In the genomic region with DNA sequence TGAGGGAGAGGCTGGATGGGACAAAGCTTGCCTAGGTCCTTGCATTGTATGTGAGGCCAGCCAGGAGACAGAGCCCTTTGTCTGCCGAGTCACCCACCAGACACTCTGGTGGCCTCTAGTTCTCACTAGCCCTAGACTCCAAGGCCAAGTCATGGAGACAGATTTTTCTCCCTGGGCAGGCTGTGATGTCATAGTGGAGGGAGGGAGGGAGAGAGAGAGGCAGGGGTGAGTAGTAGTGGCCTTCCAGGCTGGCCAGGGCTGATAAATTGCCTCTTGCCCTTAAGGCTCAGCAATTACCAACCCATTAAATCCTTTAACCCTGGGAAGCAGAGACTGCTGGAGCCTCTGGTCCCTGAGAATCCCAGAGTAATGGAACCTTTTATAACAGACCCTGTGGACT, we compare ENCODE assay signal across 13 mouse cellular contexts. TPM values are rescaled to one million over a fixed set of nuclear protein-coding genes. Genes with fewer than 3 reads are reported as not detected.
DNase-seq lines count a peak whose midpoint lies in the region; ATAC-seq and TF ChIP-seq lines count a peak whose summit lies in the region.
"Had no signal": no experiment of that assay in that cellular context is flagged by ENCODE, and none has a peak within 500 bp of the region (broad histone marks: within the 10 kb centered on the region; RNA-seq: fewer than 3 reads in every experiment).

No protein-coding gene starts in this region.

- no peak for TF ChIP-seq CTCF in testis, adult 2 months (IDR thresholded peaks at IDR 0.05; ENCODE audit: control insufficient read depth, insufficient read depth, insufficient replicate concordance, low read depth, low read length)

- DNase-seq in forebrain, embryonic 10.5 days (ENCODE audit: extremely low spot score, low spot score) = no peak
- no peak for DNase-seq in testis, postnatal 10 days (ENCODE audit: low spot score)
- DNase-seq in forelimb bud, embryonic 11.5 days (ENCODE audit: low read depth, low spot score) = peak; percentile 62
- DNase-seq in kidney, postnatal 25 days = no peak
- DNase-seq in liver = no peak
- DNase-seq: cerebellum, postnatal 10 days; heart, postnatal 4 days; kidney, adult 2 months; lung, postnatal 36 days had no signal

- ATAC-seq in forebrain, embryonic 16.5 days = no peak
- ATAC-seq in midbrain, embryonic 15.5 days (replicated peaks) = no peak

- H3K9ac ChIP-seq in forebrain, embryonic 16.5 days (replicated peaks; ENCODE audit: low read depth, low read length) = no peak overlapping the region
- H3K9ac ChIP-seq in midbrain, embryonic 15.5 days = no peak overlapping the region

- peak; percentile 73 for TF ChIP-seq POLR2A in testis, adult 2 months (IDR thresholded peaks at IDR 0.05; ENCODE audit: control insufficient read depth, low read depth, low read length)

- H3K36me3 ChIP-seq in forebrain, embryonic 10.5 days (replicated peaks) = no peaks in the 10 kb centered on the region
- H3K36me3 ChIP-seq in forebrain, embryonic 16.5 days (ENCODE audit: control insufficient read depth, insufficient read depth) = no peaks in the 10 kb centered on the region
- no peaks in the 10 kb centered on the region for H3K36me3 ChIP-seq in testis, adult 2 months (ENCODE audit: control insufficient read depth, insufficient read depth, low read length)
- H3K36me3 ChIP-seq in midbrain, embryonic 15.5 days (replicated peaks) = no peaks in the 10 kb centered on the region

- 0 out of 2 replicates have a peak overlapping the region, but pooled peaks have one; percentile 13 for H3K27ac ChIP-seq in forebrain, embryonic 10.5 days
- H3K27ac ChIP-seq in forebrain, embryonic 16.5 days (ENCODE audit: low read length) = no peak overlapping the region
- peak overlapping the region; percentile 1; the same call in 1 of the 2 replicates for H3K27ac ChIP-seq in testis, adult 2 months (ENCODE audit: control insufficient read depth, insufficient read depth, low read depth, low read length)
- no peak overlapping the region for H3K27ac ChIP-seq in midbrain, embryonic 15.5 days

- 29% methylated on average over 1 of the region's 1 CpGs for WGBS in forebrain, embryonic 10.5 days
- 52% methylated on average over 1 of the region's 1 CpGs for WGBS in forebrain, embryonic 16.5 days
- 40% methylated on average over 1 of the region's 1 CpGs for WGBS in midbrain, embryonic 15.5 days

- peaks cover 51% of the 10 kb centered on the region for H3K4me1 ChIP-seq in forebrain, embryonic 10.5 days
- peaks cover 16% of the 10 kb centered on the region for H3K4me1 ChIP-seq in forebrain, embryonic 16.5 days (replicated peaks; ENCODE audit: control insufficient read depth, insufficient read depth, low read length)
- H3K4me1 ChIP-seq in testis, adult 2 months (ENCODE audit: control insufficient read depth, insufficient read depth, low read length) = peaks cover 4% of the 10 kb centered on the region
- H3K4me1 ChIP-seq in midbrain, embryonic 15.5 days = peaks cover 33% of the 10 kb centered on the region

- peaks cover 86% of the 10 kb centered on the region for H3K27me3 ChIP-seq in forebrain, embryonic 10.5 days (ENCODE audit: poor library complexity, severe bottlenecking)
- peaks cover 18% of the 10 kb centered on the region for H3K27me3 ChIP-seq in forebrain, embryonic 16.5 days (replicated peaks; ENCODE audit: control insufficient read depth, insufficient read depth, low read length)
- no peaks in the 10 kb centered on the region for H3K27me3 ChIP-seq in testis, adult 2 months (ENCODE audit: control insufficient read depth, insufficient read depth, low read length)
- 0 out of 2 replicates have a peak, but pooled peaks cover 4% of the 10 kb centered on the region for H3K27me3 ChIP-seq in midbrain, embryonic 15.5 days (replicated peaks)

- H3K9me3 ChIP-seq in forebrain, embryonic 10.5 days = no peaks in the 10 kb centered on the region
- H3K9me3 ChIP-seq in forebrain, embryonic 16.5 days (ENCODE audit: control insufficient read depth, low read length) = no peaks in the 10 kb centered on the region
- H3K9me3 ChIP-seq in midbrain, embryonic 15.5 days = no peaks in the 10 kb centered on the region

- no peak overlapping the region for H3K4me3 ChIP-seq in forebrain, embryonic 10.5 days
- H3K4me3 ChIP-seq in forebrain, embryonic 16.5 days (replicated peaks; ENCODE audit: low read length) = no peak overlapping the region
- H3K4me3 ChIP-seq in testis, adult 2 months (ENCODE audit: control insufficient read depth, low read depth, low read length) = peak overlapping the region; percentile 59
- no peak overlapping the region for H3K4me3 ChIP-seq in midbrain, embryonic 15.5 days
- H3K4me3 ChIP-seq: erythroblast, embryonic 14.5 days had no signal

- H3K4me2 ChIP-seq in forebrain, embryonic 16.5 days (ENCODE audit: low read length) = no peak overlapping the region
- no peak overlapping the region for H3K4me2 ChIP-seq in midbrain, embryonic 15.5 days

RNA-seq across cellular contexts. Expression of gene Sdc3, which starts 41.8 kb away (rescaled TPM):
- polyA plus RNA-seq in forebrain, embryonic 10.5 days (2016; fragmentation: Nextera tagmentation; extraction: Ambion mirVana) = 17.8 and 18.7 TPM in 2 replicates
- polyA plus RNA-seq in forebrain, embryonic 16.5 days (2015; fragmentation: Nextera tagmentation; extraction: Ambion mirVana) = 89.6 and 113 TPM in 2 replicates
- 73.1 and 75.3 TPM in 2 replicates for polyA plus RNA-seq in testis, adult 2 months (2012; rRNA removed)
- polyA plus RNA-seq in midbrain, embryonic 15.5 days (2015; fragmentation: Nextera tagmentation; extraction: Ambion mirVana) = 180 and 186 TPM in 2 replicates

Comparison
In these comparisons a context has a peak if more than half of its experiments do, and no peak if none do; other contexts are left out.
1. H3K27ac ChIP-seq: peak in forebrain, embryonic 10.5 days (single experiment) and testis, adult 2 months (single experiment); none in forebrain, embryonic 16.5 days (single experiment) and midbrain, embryonic 15.5 days (single experiment).